Mouse (Mus musculus) ES-E14 (cell line): ENCODE results near the gene Skap1. TPM values are rescaled to one million over a fixed set of nuclear protein-coding genes. Genes with fewer than 3 reads are reported as not detected.
A peak's percentile ranks its signal among the peaks of the same experiment; 100 is the strongest.

ENCODE experiments used
- DNase-seq: peaks from one replicate; pipeline ENCODE4 v3.0.0-alpha.2; 2013; ENCODE audit warnings: low read depth, low spot score
- H3K27ac ChIP-seq: 2 replicates; pipeline ENCODE4 v1.5.1; 2012; ENCODE audit warnings: low read depth, mild to moderate bottlenecking, low read length, moderate library complexity, mixed read lengths; ENCODE audit not compliant: poor library complexity, insufficient read depth, severe bottlenecking
- H3K36me3 ChIP-seq: 2 replicates; pipeline ENCODE4 v1.6.1; 2012; ENCODE audit warnings: mild to moderate bottlenecking, low read length, moderate library complexity, mixed read lengths; ENCODE audit not compliant: control insufficient read depth, poor library complexity, insufficient read depth, severe bottlenecking
- H3K4me1 ChIP-seq, 2 experiments: fragments of 150-350 bp in 1 of 2; sonication (generic) in 1 of 2; 2 replicates each; pipeline ENCODE4 v1.6.1; 2012; ENCODE audit warnings: low read length in 2 of 2, mild to moderate bottlenecking in 1 of 2, mixed read lengths in 1 of 2; ENCODE audit not compliant: control insufficient read depth in 2 of 2, insufficient read depth in 2 of 2, poor library complexity in 1 of 2
- H3K4me3 ChIP-seq, 2 experiments: fragments of 150-350 bp in 1 of 2; sonication (generic) in 1 of 2; 2 replicates each; pipeline ENCODE4 v1.5.1; 2012; ENCODE audit warnings: low read length in 2 of 2, low read depth in 1 of 2, mild to moderate bottlenecking in 1 of 2, mixed read lengths in 1 of 2; ENCODE audit not compliant: insufficient read depth in 1 of 2, poor library complexity in 1 of 2, severe bottlenecking in 1 of 2
- H3K9ac ChIP-seq: 2 replicates; pipeline ENCODE4 v1.6.1; 2012; ENCODE audit warnings: low read depth, mild to moderate bottlenecking, low read length, mixed read lengths; ENCODE audit not compliant: poor library complexity, insufficient read depth, severe bottlenecking
- H3K9me3 ChIP-seq: fragments of 150-350 bp; sonication (generic); 2 replicates; pipeline ENCODE4 v1.6.1; 2012; ENCODE audit warnings: low read depth, mild to moderate bottlenecking, low read length; ENCODE audit not compliant: control insufficient read depth, insufficient read depth
- CHD2 ChIP-seq: IDR thresholded peaks from 2 replicates; pipeline ENCODE4 v1.6.1; 2014; ENCODE audit warnings: mild to moderate bottlenecking, low read depth, low read length, inconsistent platforms
- HCFC1 ChIP-seq: IDR thresholded peaks from 2 replicates; pipeline ENCODE4 v1.6.1; 2012; ENCODE audit warnings: low read length, inconsistent platforms, borderline replicate concordance; ENCODE audit not compliant: insufficient read depth
- MAFK ChIP-seq: IDR thresholded peaks from 2 replicates; pipeline ENCODE4 v1.6.1; 2014; ENCODE audit warnings: mild to moderate bottlenecking, low read depth, low read length, inconsistent platforms; ENCODE audit not compliant: insufficient read depth
- ZC3H11A ChIP-seq: IDR thresholded peaks from 2 replicates; pipeline ENCODE4 v1.6.1; 2012; ENCODE audit warnings: low read depth, mild to moderate bottlenecking, inconsistent platforms, low read length, borderline replicate concordance
- ZNF384 ChIP-seq: IDR thresholded peaks from 2 replicates; pipeline ENCODE4 v1.6.1; 2012; ENCODE audit warnings: low read depth, low read length, inconsistent platforms
- in situ Hi-C, 2 experiments: fragments of 600-800 bp; cut with MboI; formaldehyde crosslinking; loops; one replicate each; pipeline ENCODE4 v1.15.1; 2025; ENCODE audit warnings: low sequenced_read_pairs in 2 of 2, inconsistent platforms in 1 of 2; ENCODE audit not compliant: unreplicated experiment in 2 of 2
- total RNA-seq: library from RNA; depleted of rRNA; stranded (reverse); fragments of 300-350 nt; gene quantifications from 2 replicates; pipeline ENCODE4 v1.2.3, GENCODE M21; 2012

The Skap1 gene
- total RNA-seq, 1 experiment: 0.40 TPM

DNA sequence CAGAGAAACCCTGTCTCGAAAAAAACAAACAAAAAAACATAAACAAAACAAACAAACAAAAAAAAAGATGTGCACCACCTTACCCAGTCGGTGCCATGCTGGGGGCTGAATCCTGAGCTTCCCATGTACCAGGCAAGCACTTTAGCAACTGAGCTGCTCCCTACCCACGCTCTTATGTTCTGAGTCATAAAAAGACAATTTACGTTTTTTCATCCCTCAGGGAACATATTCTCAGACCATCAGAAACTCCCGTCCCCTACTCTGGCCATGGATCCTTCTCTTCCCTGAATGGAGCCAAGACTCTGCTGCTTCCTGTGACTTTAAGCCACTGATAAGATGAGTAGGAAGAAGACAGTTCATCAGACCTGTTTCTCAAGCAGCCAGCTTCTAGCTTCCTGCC is 294.0 kb downstream of the Skap1 start:
- H3K9me3 ChIP-seq: no peaks in the 10 kb centered on the region

DNA sequence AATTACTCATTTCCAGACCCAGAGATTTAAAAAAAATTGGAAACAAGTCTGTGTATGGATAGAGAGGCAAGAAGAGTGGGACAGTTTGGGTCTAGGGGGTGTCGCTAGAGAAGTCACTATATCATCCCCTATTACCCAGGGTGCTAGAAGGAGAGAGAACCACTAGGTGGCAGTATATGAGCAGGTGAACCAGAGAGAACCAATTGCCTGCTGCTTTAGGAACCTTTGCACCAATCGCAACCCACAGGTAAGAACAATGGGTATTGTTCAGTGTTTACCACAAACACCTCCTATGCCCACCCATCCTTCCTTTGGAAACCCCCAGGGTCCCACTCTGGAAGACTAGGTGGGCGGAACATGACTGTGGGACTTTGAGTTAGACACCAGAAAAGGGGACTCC is 295.6 kb downstream of the Skap1 start:
- Histone ChIP-seq H3K27ac (no peak overlapping the region), H3K4me1 (peaks cover 0 to 7% of the 10 kb centered on the region in 2 experiments; a peak in 1 of 4 replicates), H3K9me3 (no peaks in the 10 kb centered on the region), H3K36me3 (no peaks in the 10 kb centered on the region), H3K4me3 (peak overlapping the region in 1 of 2 experiments; percentile 46; a peak in 1 of 4 replicates), H3K9ac (0 out of 2 replicates have a peak overlapping the region, but pooled peaks have one; percentile 28)
- in situ Hi-C loops: no loop called here
- TF ChIP-seq ZC3H11A: peak; percentile 52; the same call in 1 of the 2 replicates
- no peak for TF ChIP-seq ZNF384
- no peak for TF ChIP-seq HCFC1
- TF ChIP-seq CHD2: no peak
- peak; percentile 79 for DNase-seq

More for the DNA sequence above, 294.0 kb downstream of the Skap1 start:
- DNase-seq: no peak
- in situ Hi-C loops: no loop called here
- TF ChIP-seq CHD2 (no peak), MAFK (no peak), ZNF384 (no peak), ZC3H11A (no peak), HCFC1 (no peak)
- H3K27ac ChIP-seq: no peak overlapping the region
- H3K9ac ChIP-seq: no peak overlapping the region
- H3K36me3 ChIP-seq: no peaks in the 10 kb centered on the region
- H3K4me3 ChIP-seq: no peak overlapping the region
- H3K4me1 ChIP-seq: 0 out of 4 replicates have a peak, but pooled peaks cover 0 to 3% of the 10 kb centered on the region in 2 experiments

DNA sequence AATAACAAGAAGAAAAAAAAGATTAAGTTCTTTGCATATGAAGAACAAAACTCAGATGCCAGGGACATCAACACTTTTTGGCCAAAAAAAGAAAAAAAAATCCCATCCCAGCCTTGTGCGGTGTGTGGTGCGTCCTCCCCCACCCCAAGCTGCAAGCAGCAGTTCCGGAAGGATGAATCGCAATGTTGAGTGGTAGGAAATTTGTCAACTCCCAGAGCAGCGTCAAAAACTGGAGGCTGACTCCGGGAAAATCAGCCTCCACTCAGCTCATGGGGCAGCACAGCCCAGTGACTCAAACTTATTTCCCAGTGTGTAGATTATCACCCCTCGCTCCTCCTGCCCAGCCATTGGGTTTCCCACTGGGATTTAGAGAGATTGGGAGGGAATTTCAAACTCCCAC is 297.6 kb downstream of the Skap1 start:
- TF ChIP-seq MAFK (no peak), ZC3H11A (no peak), ZNF384 (no peak), HCFC1 (no peak), CHD2 (no peak)
- no peak overlapping the region for H3K9ac ChIP-seq
- no peaks in the 10 kb centered on the region for H3K36me3 ChIP-seq
- in situ Hi-C loops: no loop called here
- H3K9me3 ChIP-seq: no peaks in the 10 kb centered on the region
- no peak overlapping the region for H3K27ac ChIP-seq
- no peak overlapping the region for H3K4me3 ChIP-seq
- no peak for DNase-seq
- H3K4me1 ChIP-seq: peaks cover 0 to 15% of the 10 kb centered on the region in 2 experiments; a peak in 1 of 4 replicates

- H3K9ac ChIP-seq: no peak overlapping the region
- no peak for TF ChIP-seq ZC3H11A
- no peak for TF ChIP-seq ZNF384
- no peak for TF ChIP-seq MAFK
- TF ChIP-seq CHD2: no peak
- no peak for TF ChIP-seq HCFC1
- H3K4me3 ChIP-seq: no peak overlapping the region
- DNase-seq: no peak
- H3K27ac ChIP-seq: no peak overlapping the region
- peaks cover 0 to 15% of the 10 kb centered on the region in 2 experiments; a peak in 1 of 4 replicates for H3K4me1 ChIP-seq
- H3K9me3 ChIP-seq: no peaks in the 10 kb centered on the region
- in situ Hi-C loops: no loop called here
- no peaks in the 10 kb centered on the region for H3K36me3 ChIP-seq
These were observed 298.5 kb downstream of the Skap1 start for GRCm38 (mm10) chr11:96762742-96763470.
